8 mouse cellular contexts compared by ENCODE assay signal in genomic region chr15:96700766-96701165, GRCm38 (mm10). TPM values are rescaled to one million over a fixed set of nuclear protein-coding genes. Genes with fewer than 3 reads are reported as not detected.
DNase-seq lines count a peak whose midpoint lies in the region; ATAC-seq lines count a peak whose summit lies in the region.

No protein-coding gene starts in this region.

- no peak overlapping the region for H3K9ac ChIP-seq in kidney, embryonic 15.5 days
- peak overlapping the region; percentile 98 for H3K9ac ChIP-seq in intestine, embryonic 16.5 days (ENCODE audit: low read depth, low read length)

- H3K36me3 ChIP-seq in kidney, embryonic 15.5 days = peaks cover 28% of the 10 kb centered on the region
- peaks cover 29% of the 10 kb centered on the region for H3K36me3 ChIP-seq in forebrain, embryonic 10.5 days (replicated peaks)
- H3K36me3 ChIP-seq in intestine, embryonic 16.5 days (ENCODE audit: control insufficient read depth, insufficient read depth, low read length) = 0 out of 2 replicates have a peak, but pooled peaks cover 2% of the 10 kb centered on the region

- no peak for ATAC-seq in kidney, embryonic 15.5 days (replicated peaks; ENCODE audit: low FRiP score)
- no peak for ATAC-seq in intestine, embryonic 16.5 days

- peak overlapping the region; percentile 99 for H3K27ac ChIP-seq in kidney, embryonic 15.5 days
- peak overlapping the region; percentile 99 for H3K27ac ChIP-seq in forebrain, embryonic 10.5 days
- peak overlapping the region; percentile 51; the same call in 1 of the 2 replicates for H3K27ac ChIP-seq in intestine, embryonic 16.5 days (ENCODE audit: low read length)

- DNase-seq in kidney, adult 8-10 months = no peak
- DNase-seq in forebrain, embryonic 10.5 days (ENCODE audit: extremely low spot score, low spot score) = no peak
- peak; percentile 21 for DNase-seq in naive thymus-derived CD4-positive, alpha-beta T cell, adult 2 months (ENCODE audit: low read depth)
- no peak for DNase-seq in retina, embryonic 14.5 days (ENCODE audit: low spot score)
- no peak for DNase-seq in adrenal gland, adult 18-20 months (ENCODE audit: low spot score in 2 of 2)
- DNase-seq in lung, postnatal 25 days (ENCODE audit: low spot score) = no peak

- H3K4me1 ChIP-seq in kidney, embryonic 15.5 days = peaks cover 30% of the 10 kb centered on the region
- H3K4me1 ChIP-seq in forebrain, embryonic 10.5 days = peaks cover 38% of the 10 kb centered on the region
- H3K4me1 ChIP-seq in intestine, embryonic 16.5 days (ENCODE audit: control insufficient read depth, insufficient read depth, low read length) = peaks cover 24% of the 10 kb centered on the region

- WGBS in kidney, embryonic 15.5 days = 36% methylated on average over 13 of the region's 13 CpGs
- WGBS in forebrain, embryonic 10.5 days = 31% methylated on average over 13 of the region's 13 CpGs
- 33% methylated on average over 13 of the region's 13 CpGs for WGBS in intestine, embryonic 16.5 days

- H3K4me2 ChIP-seq in kidney, embryonic 15.5 days = peak overlapping the region; percentile 78
- peak overlapping the region; percentile 77 for H3K4me2 ChIP-seq in intestine, embryonic 16.5 days (ENCODE audit: low read depth, low read length)

- H3K4me3 ChIP-seq in kidney, embryonic 15.5 days (replicated peaks) = peak overlapping the region; percentile 92; the same call in 1 of the 2 replicates
- H3K4me3 ChIP-seq in forebrain, embryonic 10.5 days = peak overlapping the region; percentile 83
- H3K4me3 ChIP-seq in intestine, embryonic 16.5 days (ENCODE audit: low read length) = 0 out of 2 replicates have a peak overlapping the region, but pooled peaks have one; percentile 91

- no peaks in the 10 kb centered on the region for H3K27me3 ChIP-seq in kidney, embryonic 15.5 days
- H3K27me3 ChIP-seq in forebrain, embryonic 10.5 days (ENCODE audit: poor library complexity, severe bottlenecking) = peaks cover 20% of the 10 kb centered on the region; the same call in 1 of the 2 replicates
- no peaks in the 10 kb centered on the region for H3K27me3 ChIP-seq in intestine, embryonic 16.5 days (replicated peaks; ENCODE audit: control insufficient read depth, insufficient read depth, low read length)

- no peaks in the 10 kb centered on the region for H3K9me3 ChIP-seq in kidney, embryonic 15.5 days (replicated peaks)
- no peaks in the 10 kb centered on the region for H3K9me3 ChIP-seq in forebrain, embryonic 10.5 days
- no peaks in the 10 kb centered on the region for H3K9me3 ChIP-seq in intestine, embryonic 16.5 days (ENCODE audit: control insufficient read depth, low read length)

RNA-seq across cellular contexts. Expression of gene Slc38a2, which starts 1.2 kb away (rescaled TPM):
- polyA plus RNA-seq in kidney, embryonic 15.5 days (2015; fragmentation: Nextera tagmentation; extraction: Ambion mirVana) = 134 and 138 TPM in 2 replicates
- polyA plus RNA-seq in forebrain, embryonic 10.5 days (2016; fragmentation: Nextera tagmentation; extraction: Ambion mirVana) = 151 and 159 TPM in 2 replicates
- polyA plus RNA-seq in intestine, embryonic 16.5 days (2015; fragmentation: Nextera tagmentation; extraction: Ambion mirVana) = 74.2 and 78.7 TPM in 2 replicates
- total RNA-seq in adrenal gland, adult 18-20 months (2021) = 100 to 1,000 TPM; 103 to 210 TPM

RNA-seq across cellular contexts. Expression of gene Slc38a1, which starts 58.1 kb away (rescaled TPM):
- 69.9 and 74.8 TPM in 2 replicates for polyA plus RNA-seq in kidney, embryonic 15.5 days (2015; fragmentation: Nextera tagmentation; extraction: Ambion mirVana)
- 127 and 138 TPM in 2 replicates for polyA plus RNA-seq in forebrain, embryonic 10.5 days (2016; fragmentation: Nextera tagmentation; extraction: Ambion mirVana)
- polyA plus RNA-seq in intestine, embryonic 16.5 days (2015; fragmentation: Nextera tagmentation; extraction: Ambion mirVana) = 111 and 116 TPM in 2 replicates
- 10 to 100 TPM; 23.6 to 28.5 TPM for total RNA-seq in adrenal gland, adult 18-20 months (2021)
